Mouse (Mus musculus) hindbrain, embryonic 16.5 days (tissue): ENCODE data around the gene Sag. TPM values are rescaled to one million over a fixed set of nuclear protein-coding genes. Genes with fewer than 3 reads are reported as not detected.
"Not testable (repeated sequence)": the region's sequence is repeated elsewhere in the genome, so short reads cannot be mapped to it uniquely, and the experiment has no call there.

Experiments used
- ATAC-seq: fragments of 200-750 bp; cut with Nextera tagmentation; 2 replicates; pipeline ENCODE4 v1.8.0; 2017; ENCODE audit warnings: moderate TSS enrichment, moderate library complexity
- H3K27ac ChIP-seq: fragments of 300-500 bp; sonication (generic); 2 replicates; pipeline ENCODE4 v1.5.1; 2014; ENCODE audit warnings: low read depth, mild to moderate bottlenecking, control low read depth, low read length, moderate library complexity
- H3K27me3 ChIP-seq: fragments of 300-500 bp; sonication (generic); replicated peaks from 2 replicates; pipeline ENCODE4 v1.6.1; 2014; ENCODE audit warnings: low read length; ENCODE audit not compliant: control insufficient read depth, insufficient read depth
- H3K36me3 ChIP-seq: fragments of 300-500 bp; sonication (generic); 2 replicates; pipeline ENCODE4 v1.6.1; 2014; ENCODE audit warnings: mild to moderate bottlenecking, low read length, moderate library complexity, mixed read lengths; ENCODE audit not compliant: control insufficient read depth, insufficient read depth
- H3K4me1 ChIP-seq: fragments of 300-500 bp; sonication (generic); 2 replicates; pipeline ENCODE4 v1.6.1; 2014; ENCODE audit warnings: low read depth, low read length; ENCODE audit not compliant: control insufficient read depth, insufficient read depth
- H3K4me2 ChIP-seq: fragments of 300-500 bp; sonication (generic); 2 replicates; pipeline ENCODE4 v1.6.1; 2014; ENCODE audit warnings: mild to moderate bottlenecking, low read length, control low read depth, moderate library complexity
- H3K4me3 ChIP-seq: fragments of 300-500 bp; sonication (generic); 2 replicates; pipeline ENCODE4 v1.5.1; 2014; ENCODE audit warnings: mild to moderate bottlenecking, low read length, control low read depth, moderate library complexity
- H3K9ac ChIP-seq: fragments of 300-500 bp; sonication (generic); 2 replicates; pipeline ENCODE4 v1.6.1; 2014; ENCODE audit warnings: low read depth, mild to moderate bottlenecking, control low read depth, low read length, moderate library complexity
- H3K9me3 ChIP-seq: fragments of 300-500 bp; sonication (generic); 2 replicates; pipeline ENCODE4 v1.6.1; 2014; ENCODE audit warnings: mild to moderate bottlenecking, low read length, moderate library complexity; ENCODE audit not compliant: control insufficient read depth
- WGBS: fragments of 180-500 bp; shearing (Covaris S2); extraction: QIAGEN DNeasy Blood & Tissue Kit; methylation state at CpG from one replicate; pipeline ENCODE4 v1.1.7; 2014; 5-methylcytosine and 5-hydroxymethylcytosine counted together
- polyA plus RNA-seq: library from polyadenylated mRNA; unstranded; fragments of >200 nt; fragmentation: Nextera tagmentation; extraction: Ambion mirVana; gene quantifications from 2 replicates; pipeline ENCODE4 v1.2.1, GENCODE M21; 2015

The Sag gene
- polyA plus RNA-seq, 1 experiment from 2014 or later: 1.7 TPM

- Histone ChIP-seq H3K4me2 (no peak overlapping the region), H3K9me3 (no peaks in the 10 kb centered on the region), H3K36me3 (no peaks in the 10 kb centered on the region), H3K27ac (no peak overlapping the region), H3K4me3 (no peak overlapping the region), H3K4me1 (no peaks in the 10 kb centered on the region), H3K9ac (no peak overlapping the region), H3K27me3 (no peaks in the 10 kb centered on the region)
- no peak for ATAC-seq
- WGBS: 100% methylated on average over 1 of the region's 1 CpGs
These were observed 4.3 kb downstream of the Sag start for GRCm38 (mm10) chr1:87807751-87808150.

DNA sequence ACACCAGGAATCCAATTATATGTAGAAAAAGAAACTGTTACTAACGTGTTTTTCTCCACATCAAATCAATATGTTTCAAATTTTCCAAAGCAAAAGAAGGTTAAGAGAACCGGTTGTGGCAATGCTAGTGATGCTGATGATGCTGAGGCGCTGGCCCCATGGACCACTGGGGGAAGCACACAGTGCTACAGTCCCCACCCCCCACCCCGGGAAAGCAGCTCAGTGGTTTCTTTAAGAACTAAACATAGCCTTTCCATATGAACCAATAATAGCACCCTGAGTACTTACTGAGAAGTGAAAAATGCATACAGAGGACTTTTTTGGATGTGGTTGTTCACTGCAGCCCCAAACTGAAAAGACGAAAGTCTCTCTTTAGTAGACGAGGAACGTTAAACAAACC, 7.9 kb downstream of the Sag start:
- ATAC-seq: no peak
- WGBS: 88% methylated on average over 7 of the region's 7 CpGs
- H3K36me3 ChIP-seq: no peaks in the 10 kb centered on the region
- H3K4me1 ChIP-seq: no peaks in the 10 kb centered on the region
- H3K9me3 ChIP-seq: no peaks in the 10 kb centered on the region
- no peak overlapping the region for H3K9ac ChIP-seq
- no peaks in the 10 kb centered on the region for H3K27me3 ChIP-seq
- no peak overlapping the region for H3K4me2 ChIP-seq
- H3K4me3 ChIP-seq: no peak overlapping the region
- no peak overlapping the region for H3K27ac ChIP-seq

GRCm38 (mm10) chr1:87812061-87812460, 8.6 kb downstream of the Sag start:
- no peaks in the 10 kb centered on the region for H3K9me3 ChIP-seq
- H3K4me2 ChIP-seq: no peak overlapping the region
- H3K9ac ChIP-seq: no peak overlapping the region
- ATAC-seq: no peak
- H3K4me3 ChIP-seq: no peak overlapping the region
- WGBS: 76% methylated on average over 10 of the region's 10 CpGs
- H3K27ac ChIP-seq: no peak overlapping the region
- no peaks in the 10 kb centered on the region for H3K27me3 ChIP-seq
- H3K36me3 ChIP-seq: no peaks in the 10 kb centered on the region
- H3K4me1 ChIP-seq: no peaks in the 10 kb centered on the region

- Histone ChIP-seq H3K4me3 (no peak overlapping the region), H3K9ac (no peak overlapping the region), H3K4me1 (no peaks in the 10 kb centered on the region), H3K4me2 (no peak overlapping the region), H3K27ac (no peak overlapping the region), H3K27me3 (no peaks in the 10 kb centered on the region), H3K9me3 (no peaks in the 10 kb centered on the region), H3K36me3 (no peaks in the 10 kb centered on the region)
- 67% methylated on average over 6 of the region's 6 CpGs for WGBS
- no peak for ATAC-seq
These were observed 9.7 kb downstream of the Sag start for GRCm38 (mm10) chr1:87813155-87813554.

- H3K27me3 ChIP-seq: no peaks in the 10 kb centered on the region
- WGBS: 75% methylated on average over 7 of the region's 7 CpGs
- H3K4me3 ChIP-seq: no peak overlapping the region
- ATAC-seq: no peak
- no peaks in the 10 kb centered on the region for H3K36me3 ChIP-seq
- no peaks in the 10 kb centered on the region for H3K9me3 ChIP-seq
- H3K4me1 ChIP-seq: no peaks in the 10 kb centered on the region
- H3K27ac ChIP-seq: no peak overlapping the region
- H3K4me2 ChIP-seq: no peak overlapping the region
- no peak overlapping the region for H3K9ac ChIP-seq
These were observed 10.2 kb downstream of the Sag start for GRCm38 (mm10) chr1:87813681-87814080.

DNA sequence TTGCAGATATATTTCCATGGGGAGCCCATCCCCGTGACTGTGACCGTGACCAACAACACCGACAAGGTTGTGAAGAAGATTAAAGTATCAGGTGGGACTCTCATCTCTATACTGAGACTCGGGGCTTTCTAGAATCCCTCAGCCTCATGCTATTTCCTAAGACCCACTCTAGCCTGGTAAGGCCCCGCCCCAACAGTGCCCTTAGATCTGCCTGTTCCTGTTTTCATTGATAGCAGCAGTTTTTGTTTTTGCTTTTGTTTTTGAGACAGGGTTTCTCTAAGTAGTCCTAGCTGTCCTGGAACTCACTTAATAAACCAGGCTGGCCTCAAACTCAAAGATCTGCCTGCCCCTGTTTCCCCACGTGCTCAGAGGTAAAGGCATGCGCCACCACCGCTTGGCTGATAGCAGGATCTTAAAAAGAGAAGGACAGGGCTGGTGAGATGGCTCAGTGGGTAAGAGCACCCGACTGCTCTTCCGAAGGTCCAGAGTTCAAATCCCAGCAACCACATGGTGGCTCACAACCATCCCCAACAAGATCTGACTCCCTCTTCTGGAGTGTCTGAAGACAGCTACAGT, 21.0 kb downstream of the Sag start:
- no peak overlapping the region for H3K27ac ChIP-seq
- H3K4me2 ChIP-seq: no peak overlapping the region
- no peaks in the 10 kb centered on the region for H3K9me3 ChIP-seq
- WGBS: 92% methylated on average over 10 of the region's 10 CpGs
- no peaks in the 10 kb centered on the region for H3K27me3 ChIP-seq
- no peak overlapping the region for H3K9ac ChIP-seq
- no peak overlapping the region for H3K4me3 ChIP-seq
- H3K36me3 ChIP-seq: no peaks in the 10 kb centered on the region
- no peaks in the 10 kb centered on the region for H3K4me1 ChIP-seq
- ATAC-seq: no peak

DNA sequence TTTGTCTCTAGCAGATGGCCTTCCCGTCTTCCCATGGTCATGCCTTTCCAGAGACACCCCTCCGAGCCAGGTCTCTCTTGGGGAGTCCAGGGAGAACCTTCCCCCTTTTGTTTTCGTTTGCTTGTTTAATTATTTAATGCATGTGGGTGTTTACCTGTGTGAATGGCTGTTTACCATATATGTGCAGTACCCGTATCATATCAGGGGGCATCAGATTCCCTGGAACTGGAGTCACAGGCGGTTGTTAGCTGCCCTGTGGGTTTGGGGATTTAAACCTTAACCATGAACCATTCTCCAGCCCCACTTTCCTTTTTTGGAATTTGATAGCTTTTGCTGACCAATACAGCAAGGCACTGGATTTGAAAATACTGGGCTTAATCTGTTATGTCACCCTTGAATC, 21.8 kb downstream of the Sag start:
- no peak for ATAC-seq
- Histone ChIP-seq H3K9me3 (no peaks in the 10 kb centered on the region), H3K4me1 (no peaks in the 10 kb centered on the region), H3K27me3 (no peaks in the 10 kb centered on the region), H3K4me3 (no peak overlapping the region), H3K27ac (no peak overlapping the region), H3K9ac (no peak overlapping the region), H3K36me3 (no peaks in the 10 kb centered on the region), H3K4me2 (no peak overlapping the region)
- WGBS: 86% methylated on average over 5 of the region's 5 CpGs

GRCm38 (mm10) chr1:87825991-87826390, 22.5 kb downstream of the Sag start:
- ATAC-seq: no peak
- H3K27ac ChIP-seq: no peak overlapping the region
- H3K4me2 ChIP-seq: no peak overlapping the region
- H3K36me3 ChIP-seq: no peaks in the 10 kb centered on the region
- no peak overlapping the region for H3K9ac ChIP-seq
- H3K4me1 ChIP-seq: no peaks in the 10 kb centered on the region
- H3K27me3 ChIP-seq: no peaks in the 10 kb centered on the region
- 91% methylated on average over 6 of the region's 6 CpGs for WGBS
- no peak overlapping the region for H3K4me3 ChIP-seq
- no peaks in the 10 kb centered on the region for H3K9me3 ChIP-seq

GRCm38 (mm10) chr1:87826474-87826873, 23.0 kb downstream of the Sag start:
- 85% methylated on average over 2 of the region's 2 CpGs for WGBS
- Histone ChIP-seq H3K27ac (no peak overlapping the region), H3K4me3 (no peak overlapping the region), H3K27me3 (no peaks in the 10 kb centered on the region), H3K36me3 (no peaks in the 10 kb centered on the region), H3K9ac (no peak overlapping the region), H3K4me1 (no peaks in the 10 kb centered on the region), H3K9me3 (no peaks in the 10 kb centered on the region), H3K4me2 (no peak overlapping the region)
- ATAC-seq: no peak

- H3K4me3 ChIP-seq, H3K4me1 ChIP-seq, H3K27ac ChIP-seq, H3K9ac ChIP-seq, ATAC-seq, H3K9me3 ChIP-seq, H3K27me3 ChIP-seq, H3K4me2 ChIP-seq, H3K36me3 ChIP-seq: not testable (repeated sequence)
- 87% methylated on average over 1 of the region's 1 CpGs for WGBS
These were observed 24.0 kb downstream of the Sag start for GRCm38 (mm10) chr1:87827476-87827875.
